Mouse (Mus musculus): ENCODE data around the gene Bmx. TPM values are rescaled to one million over a fixed set of nuclear protein-coding genes. Genes with fewer than 3 reads are reported as not detected.

The Bmx gene
- polyA plus RNA-seq, 1 experiment = not detected

GRCm38 (mm10) chrX:164153606-164154005 is 104.4 kb downstream of the Bmx start:
- no peak overlapping the region for H3K27ac ChIP-seq (ENCODE audit: insufficient read depth, low read depth, low read length)
- no peak for TF ChIP-seq POLR2A (IDR thresholded peaks at IDR 0.05; ENCODE audit: insufficient read depth, low read depth, low read length)
- no peak for TF ChIP-seq CTCF (IDR thresholded peaks at IDR 0.05; ENCODE audit: insufficient read depth, low read depth, low read length)
- no peak overlapping the region for H3K4me3 ChIP-seq (ENCODE audit: insufficient read depth, low read depth, low read length)
- no peaks in the 10 kb centered on the region for H3K4me1 ChIP-seq (ENCODE audit: control insufficient read depth, insufficient read depth, low read length)

GRCm38 (mm10) chrX:164152703-164153102 is 105.3 kb downstream of the Bmx start:
- TF ChIP-seq CTCF (IDR thresholded peaks at IDR 0.05; ENCODE audit: insufficient read depth, low read depth, low read length) (no peak), POLR2A (IDR thresholded peaks at IDR 0.05; ENCODE audit: insufficient read depth, low read depth, low read length) (no peak)
- H3K27ac ChIP-seq (ENCODE audit: insufficient read depth, low read depth, low read length) = no peak overlapping the region
- 75% methylated on average over 2 of the region's 2 CpGs for WGBS
- H3K4me3 ChIP-seq (ENCODE audit: insufficient read depth, low read depth, low read length) = no peak overlapping the region
- H3K4me1 ChIP-seq (ENCODE audit: control insufficient read depth, insufficient read depth, low read length) = no peaks in the 10 kb centered on the region

- H3K4me1 ChIP-seq (ENCODE audit: control insufficient read depth, insufficient read depth, low read length) = no peaks in the 10 kb centered on the region
- no peak overlapping the region for H3K27ac ChIP-seq (ENCODE audit: insufficient read depth, low read depth, low read length)
- TF ChIP-seq POLR2A (IDR thresholded peaks at IDR 0.05; ENCODE audit: insufficient read depth, low read depth, low read length) (no peak), CTCF (IDR thresholded peaks at IDR 0.05; ENCODE audit: insufficient read depth, low read depth, low read length) (no peak)
- WGBS = 79% methylated on average over 6 of the region's 6 CpGs
- no peak overlapping the region for H3K4me3 ChIP-seq (ENCODE audit: insufficient read depth, low read depth, low read length)
Measured at GRCm38 (mm10) chrX:164145463-164146250, 112.3 kb downstream of the Bmx start.

Other genes with a start within 250 kb of the Bmx start
- gene Car5b, start 230.2 kb downstream of the Bmx start, polyA plus RNA-seq (2012; ENCODE audit: insufficient read depth, insufficient read length, low replicate concordance, missing spikeins) = not detected in 2 replicates
- gene Siah1b, start 181.7 kb downstream of the Bmx start, polyA plus RNA-seq (2012; ENCODE audit: insufficient read depth, insufficient read length, low replicate concordance, missing spikeins) = not detected in 2 replicates
- gene Cltrn, start 169.4 kb downstream of the Bmx start, polyA plus RNA-seq (2012; ENCODE audit: insufficient read depth, insufficient read length, low replicate concordance, missing spikeins) = not detected in 2 replicates
- gene Ace2, start 118.9 kb downstream of the Bmx start, polyA plus RNA-seq (2012; ENCODE audit: insufficient read depth, insufficient read length, low replicate concordance, missing spikeins) = not detected in 2 replicates
- not detected in 2 replicates for gene Pir, start 11.2 kb upstream of the Bmx start, polyA plus RNA-seq (2012; ENCODE audit: insufficient read depth, insufficient read length, low replicate concordance, missing spikeins)
- gene Vegfd, start 115.2 kb upstream of the Bmx start, polyA plus RNA-seq (2012; ENCODE audit: insufficient read depth, insufficient read length, low replicate concordance, missing spikeins) = not detected in 2 replicates
- not detected in 2 replicates for gene Piga, start 161.6 kb upstream of the Bmx start, polyA plus RNA-seq (2012; ENCODE audit: insufficient read depth, insufficient read length, low replicate concordance, missing spikeins)
- gene Asb11, start 178.8 kb upstream of the Bmx start, polyA plus RNA-seq (2012; ENCODE audit: insufficient read depth, insufficient read length, low replicate concordance, missing spikeins) = not detected in 2 replicates
- gene Asb9, start 248.1 kb upstream of the Bmx start, polyA plus RNA-seq (2012; ENCODE audit: insufficient read depth, insufficient read length, low replicate concordance, missing spikeins) = not detected in 2 replicates

All from olfactory bulb, adult 2 months (tissue).